Mouse (Mus musculus): ENCODE data around the gene Paqr7.

DNA sequence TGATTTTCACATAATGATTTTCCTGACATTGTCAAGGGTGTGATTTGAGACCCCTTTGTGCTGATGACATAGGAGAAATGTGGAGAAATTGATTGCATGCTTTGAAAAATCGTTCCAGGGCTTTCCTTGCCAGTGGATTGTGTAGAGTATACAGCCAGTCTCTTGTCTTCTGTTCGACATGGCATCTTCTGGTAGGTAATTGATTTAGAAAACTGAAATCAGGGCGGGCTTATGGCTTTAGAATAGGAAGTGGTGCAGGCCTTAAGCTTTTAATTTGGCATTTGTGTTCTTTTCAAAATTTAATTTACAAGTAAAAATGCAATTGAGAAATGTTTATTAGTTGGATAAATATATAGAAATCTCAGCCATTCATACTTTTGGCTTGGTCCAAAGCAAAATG lies 26.5 kb upstream of the Paqr7 start:
- TF ChIP-seq POLR2A (IDR thresholded peaks at IDR 0.05; ENCODE audit: insufficient read depth, low read depth, low read length) (no peak), CTCF (IDR thresholded peaks at IDR 0.05; ENCODE audit: insufficient read depth, low read depth, low read length) (no peak)
